Mouse (Mus musculus): ENCODE data around the gene Gm16867. TPM values are rescaled to one million over a fixed set of nuclear protein-coding genes. Genes with fewer than 3 reads are reported as not detected.
"Not testable (repeated sequence)": the region's sequence is repeated elsewhere in the genome, so short reads cannot be mapped to it uniquely, and the experiment has no call there.

Gene Gm16867
- polyA plus RNA-seq, 1 experiment from 2014 or later, result not detected

GRCm38 (mm10) chr14:69485466-69486135 is 17.6 kb downstream of the Gm16867 start:
- not testable (repeated sequence) for H3K4me3 ChIP-seq (ENCODE audit: low read depth, low read length); H3K9ac ChIP-seq (ENCODE audit: low read length); H3K36me3 ChIP-seq (ENCODE audit: control insufficient read depth, insufficient read depth, low read length); ATAC-seq (replicated peaks; ENCODE audit: low FRiP score); H3K4me2 ChIP-seq (ENCODE audit: low read depth, low read length, severe bottlenecking); H3K4me1 ChIP-seq (replicated peaks; ENCODE audit: control insufficient read depth, insufficient read depth, low read length); H3K27me3 ChIP-seq (ENCODE audit: control insufficient read depth, insufficient read depth, low read length); H3K27ac ChIP-seq (ENCODE audit: low read depth, low read length); H3K9me3 ChIP-seq (ENCODE audit: control insufficient read depth, low read length); DNase-seq (ENCODE audit: low spot score)
- no CpG with 5 or more reads among the region's 18 CpGs for WGBS

- WGBS, result no CpG with 5 or more reads among the region's 11 CpGs
- ATAC-seq (replicated peaks; ENCODE audit: low FRiP score); H3K4me2 ChIP-seq (ENCODE audit: low read depth, low read length, severe bottlenecking): not testable (repeated sequence)
Observed at GRCm38 (mm10) chr14:69473941-69474646, 29.1 kb downstream of the Gm16867 start.

GRCm38 (mm10) chr14:69473322-69473721 is 29.8 kb downstream of the Gm16867 start:
- not testable (repeated sequence) for H3K9ac ChIP-seq (ENCODE audit: low read length); H3K36me3 ChIP-seq (ENCODE audit: control insufficient read depth, insufficient read depth, low read length); H3K4me2 ChIP-seq (ENCODE audit: low read depth, low read length, severe bottlenecking); DNase-seq (ENCODE audit: low spot score); H3K27ac ChIP-seq (ENCODE audit: low read depth, low read length); H3K27me3 ChIP-seq (ENCODE audit: control insufficient read depth, insufficient read depth, low read length); H3K4me1 ChIP-seq (replicated peaks; ENCODE audit: control insufficient read depth, insufficient read depth, low read length); H3K9me3 ChIP-seq (ENCODE audit: control insufficient read depth, low read length); ATAC-seq (replicated peaks; ENCODE audit: low FRiP score); H3K4me3 ChIP-seq (ENCODE audit: low read depth, low read length)
- no CpG with 5 or more reads among the region's 2 CpGs for WGBS

More at GRCm38 (mm10) chr14:69473941-69474646, 29.1 kb downstream of the Gm16867 start:
- H3K4me3 ChIP-seq (ENCODE audit: low read depth, low read length); H3K9me3 ChIP-seq (ENCODE audit: control insufficient read depth, low read length); DNase-seq (ENCODE audit: low spot score); H3K27ac ChIP-seq (ENCODE audit: low read depth, low read length); H3K36me3 ChIP-seq (ENCODE audit: control insufficient read depth, insufficient read depth, low read length); H3K27me3 ChIP-seq (ENCODE audit: control insufficient read depth, insufficient read depth, low read length); H3K4me1 ChIP-seq (replicated peaks; ENCODE audit: control insufficient read depth, insufficient read depth, low read length); H3K9ac ChIP-seq (ENCODE audit: low read length): not testable (repeated sequence)

- H3K27me3 ChIP-seq (ENCODE audit: control insufficient read depth, insufficient read depth, low read length); H3K9me3 ChIP-seq (ENCODE audit: control insufficient read depth, low read length); H3K9ac ChIP-seq (ENCODE audit: low read length); ATAC-seq (replicated peaks; ENCODE audit: low FRiP score); H3K36me3 ChIP-seq (ENCODE audit: control insufficient read depth, insufficient read depth, low read length); H3K4me2 ChIP-seq (ENCODE audit: low read depth, low read length, severe bottlenecking); H3K4me1 ChIP-seq (replicated peaks; ENCODE audit: control insufficient read depth, insufficient read depth, low read length); H3K27ac ChIP-seq (ENCODE audit: low read depth, low read length); H3K4me3 ChIP-seq (ENCODE audit: low read depth, low read length); DNase-seq (ENCODE audit: low spot score): not testable (repeated sequence)
- no CpG with 5 or more reads among the region's 8 CpGs for WGBS
Observed at GRCm38 (mm10) chr14:69470122-69470708, 32.9 kb downstream of the Gm16867 start.

GRCm38 (mm10) chr14:69467612-69468366 is 35.4 kb downstream of the Gm16867 start:
- not testable (repeated sequence) for H3K27ac ChIP-seq (ENCODE audit: low read depth, low read length); H3K36me3 ChIP-seq (ENCODE audit: control insufficient read depth, insufficient read depth, low read length); H3K9me3 ChIP-seq (ENCODE audit: control insufficient read depth, low read length); ATAC-seq (replicated peaks; ENCODE audit: low FRiP score); DNase-seq (ENCODE audit: low spot score); H3K4me2 ChIP-seq (ENCODE audit: low read depth, low read length, severe bottlenecking); H3K4me1 ChIP-seq (replicated peaks; ENCODE audit: control insufficient read depth, insufficient read depth, low read length); H3K4me3 ChIP-seq (ENCODE audit: low read depth, low read length); H3K27me3 ChIP-seq (ENCODE audit: control insufficient read depth, insufficient read depth, low read length); H3K9ac ChIP-seq (ENCODE audit: low read length)
- no CpG with 5 or more reads among the region's 17 CpGs for WGBS

- not testable (repeated sequence) for H3K4me2 ChIP-seq (ENCODE audit: low read depth, low read length, severe bottlenecking); H3K9me3 ChIP-seq (ENCODE audit: control insufficient read depth, low read length); ATAC-seq (replicated peaks; ENCODE audit: low FRiP score); H3K9ac ChIP-seq (ENCODE audit: low read length); H3K27ac ChIP-seq (ENCODE audit: low read depth, low read length); H3K27me3 ChIP-seq (ENCODE audit: control insufficient read depth, insufficient read depth, low read length); DNase-seq (ENCODE audit: low spot score); H3K4me1 ChIP-seq (replicated peaks; ENCODE audit: control insufficient read depth, insufficient read depth, low read length); H3K36me3 ChIP-seq (ENCODE audit: control insufficient read depth, insufficient read depth, low read length); H3K4me3 ChIP-seq (ENCODE audit: low read depth, low read length)
- WGBS, result no CpG with 5 or more reads among the region's 4 CpGs
Observed at GRCm38 (mm10) chr14:69464465-69464864, 38.7 kb downstream of the Gm16867 start.

- not testable (repeated sequence) for H3K4me3 ChIP-seq (ENCODE audit: low read depth, low read length); ATAC-seq (replicated peaks; ENCODE audit: low FRiP score); H3K36me3 ChIP-seq (ENCODE audit: control insufficient read depth, insufficient read depth, low read length); H3K4me2 ChIP-seq (ENCODE audit: low read depth, low read length, severe bottlenecking); H3K4me1 ChIP-seq (replicated peaks; ENCODE audit: control insufficient read depth, insufficient read depth, low read length); DNase-seq (ENCODE audit: low spot score); H3K27me3 ChIP-seq (ENCODE audit: control insufficient read depth, insufficient read depth, low read length); H3K27ac ChIP-seq (ENCODE audit: low read depth, low read length); H3K9ac ChIP-seq (ENCODE audit: low read length); H3K9me3 ChIP-seq (ENCODE audit: control insufficient read depth, low read length)
- WGBS, result no CpG with 5 or more reads among the region's 5 CpGs
Observed at GRCm38 (mm10) chr14:69457691-69458090, 45.5 kb downstream of the Gm16867 start.

GRCm38 (mm10) chr14:69454640-69455039 is 48.5 kb downstream of the Gm16867 start:
- ATAC-seq (replicated peaks; ENCODE audit: low FRiP score); H3K4me1 ChIP-seq (replicated peaks; ENCODE audit: control insufficient read depth, insufficient read depth, low read length); H3K36me3 ChIP-seq (ENCODE audit: control insufficient read depth, insufficient read depth, low read length); H3K4me2 ChIP-seq (ENCODE audit: low read depth, low read length, severe bottlenecking); H3K9me3 ChIP-seq (ENCODE audit: control insufficient read depth, low read length); H3K27ac ChIP-seq (ENCODE audit: low read depth, low read length); H3K9ac ChIP-seq (ENCODE audit: low read length); DNase-seq (ENCODE audit: low spot score); H3K4me3 ChIP-seq (ENCODE audit: low read depth, low read length); H3K27me3 ChIP-seq (ENCODE audit: control insufficient read depth, insufficient read depth, low read length): not testable (repeated sequence)
- WGBS, result no CpG with 5 or more reads among the region's 9 CpGs

Data from forebrain, embryonic 11.5 days (tissue).